In the genomic region with DNA sequence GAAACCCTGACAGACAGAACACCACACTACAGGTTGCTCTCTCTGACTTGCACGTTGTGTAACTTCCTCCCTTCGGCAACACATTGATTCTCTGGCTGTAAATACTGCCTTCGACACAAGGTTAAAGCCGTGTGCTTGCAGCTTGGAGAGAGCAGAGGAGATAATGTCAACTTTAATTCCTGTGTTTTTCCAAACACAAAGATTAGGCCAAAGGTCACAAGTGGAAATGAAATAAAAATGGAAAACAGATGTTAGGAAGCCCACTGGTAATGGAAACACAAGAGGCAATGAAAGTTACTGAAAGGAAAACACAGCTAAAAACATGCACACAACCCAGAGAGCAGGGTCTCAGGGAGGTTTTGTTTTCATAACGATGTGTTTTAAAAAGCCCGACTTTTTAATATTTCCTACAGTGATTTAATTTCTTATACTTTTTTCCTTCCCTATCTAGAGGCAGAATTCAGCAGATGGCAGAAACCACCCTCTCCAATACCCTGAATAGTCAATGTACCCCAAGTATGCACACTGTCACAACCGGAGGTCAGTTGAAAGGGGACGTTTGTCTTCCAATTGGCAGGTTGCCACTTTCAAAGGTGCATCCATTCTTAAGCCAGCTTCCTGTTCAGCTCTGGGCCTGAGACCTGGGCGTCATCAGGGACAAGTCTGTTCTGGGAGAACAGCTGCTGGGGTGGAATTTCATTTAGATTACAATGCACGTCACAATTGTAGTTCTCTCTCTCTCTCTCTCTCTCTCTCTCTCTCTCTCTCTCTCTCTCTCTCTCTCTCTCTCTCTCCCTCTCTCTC, we compare ENCODE assay signal across 9 mouse cellular contexts.
A peak's percentile ranks its signal among the peaks of the same experiment; 100 is the strongest.
DNase-seq lines count a peak whose midpoint lies in the region; ATAC-seq and TF ChIP-seq lines count a peak whose summit lies in the region.
"Had no signal": no experiment of that assay in that cellular context is flagged by ENCODE, and none has a peak within 500 bp of the region (broad histone marks: within the 10 kb centered on the region; RNA-seq: fewer than 3 reads in every experiment).

No protein-coding gene starts in this region.

- H3K9me3 ChIP-seq in MEL (replicated peaks; ENCODE audit: insufficient read depth, low read length): no peaks in the 10 kb centered on the region
- H3K9me3 ChIP-seq in heart, embryonic 12.5 days (replicated peaks): no peaks in the 10 kb centered on the region
- H3K9me3 ChIP-seq in stomach, embryonic 15.5 days: no peaks in the 10 kb centered on the region
- H3K9me3 ChIP-seq: embryonic facial prominence, embryonic 13.5 days had no signal

- no peak for TF ChIP-seq RAD21 in MEL (IDR thresholded peaks at IDR 0.05; ENCODE audit: low read depth, low read length)

- no peaks in the 10 kb centered on the region for H3K79me2 ChIP-seq in MEL (ENCODE audit: control insufficient read depth, insufficient read depth, low read length, poor library complexity)

- H3K27me3 ChIP-seq in MEL (ENCODE audit: control insufficient read depth in 1 of 2, insufficient read depth in 2 of 2, low read length in 2 of 2): no peaks in the 10 kb centered on the region
- H3K27me3 ChIP-seq in heart, embryonic 12.5 days (replicated peaks): no peaks in the 10 kb centered on the region
- H3K27me3 ChIP-seq in stomach, embryonic 15.5 days (replicated peaks): no peaks in the 10 kb centered on the region
- H3K27me3 ChIP-seq: embryonic facial prominence, embryonic 13.5 days had no signal

- no peaks in the 10 kb centered on the region for H3K4me1 ChIP-seq in MEL (ENCODE audit: control insufficient read depth in 1 of 2, insufficient read depth in 2 of 2, low read length in 2 of 2)
- H3K4me1 ChIP-seq in heart, embryonic 12.5 days (replicated peaks): peaks cover 35% of the 10 kb centered on the region
- H3K4me1 ChIP-seq in stomach, embryonic 15.5 days: peaks cover 16% of the 10 kb centered on the region

- whole genome bisulfite sequencing in heart, embryonic 12.5 days: 34% methylated on average over 10 of the region's 10 CpGs
- 15% methylated on average over 10 of the region's 10 CpGs for WGBS in stomach, embryonic 15.5 days

- no peak overlapping the region for H3K27ac ChIP-seq in MEL (ENCODE audit: control insufficient read depth, low read depth, low read length)
- H3K27ac ChIP-seq in heart, embryonic 12.5 days (ENCODE audit: poor library complexity, severe bottlenecking): peak overlapping the region; percentile 8; the same call in 1 of the 2 replicates
- peak overlapping the region; percentile 71 for H3K27ac ChIP-seq in stomach, embryonic 15.5 days

- H3K4me3 ChIP-seq in MEL (ENCODE audit: control insufficient read depth in 1 of 2, insufficient read depth in 1 of 2, low read depth in 2 of 2, low read length in 2 of 2): no peak overlapping the region
- no peak overlapping the region for H3K4me3 ChIP-seq in heart, embryonic 12.5 days
- no peak overlapping the region for H3K4me3 ChIP-seq in stomach, embryonic 15.5 days (replicated peaks)
- H3K4me3 ChIP-seq: embryonic facial prominence, embryonic 13.5 days had no signal

- peak; percentile 61 for DNase-seq in embryo, embryonic 10 days (ENCODE audit: low spot score)
- DNase-seq in embryo, embryonic 9.5 days (ENCODE audit: extremely low spot score): no peak
- no peak for DNase-seq in MEL (ENCODE audit: low read depth, low spot score)
- peak; percentile 67 to 80 for DNase-seq in kidney, postnatal 25 days
- DNase-seq in cerebellum, adult 11 months: no peak
- DNase-seq in urinary bladder, postnatal 25 days (ENCODE audit: low spot score): no peak

- no peak for ATAC-seq in heart, embryonic 12.5 days (ENCODE audit: insufficient number of reproducible peaks, low FRiP score)
- peak; percentile 48; the same call in 1 of the 2 replicates for ATAC-seq in stomach, embryonic 15.5 days (ENCODE audit: insufficient read depth, low FRiP score, low read depth)

- no peak for TF ChIP-seq EP300 in MEL (IDR thresholded peaks at IDR 0.05; ENCODE audit: low read depth in 1 of 2, low read length in 2 of 2)

- H3K4me2 ChIP-seq in heart, embryonic 12.5 days: no peak overlapping the region
- H3K4me2 ChIP-seq in stomach, embryonic 15.5 days: no peak overlapping the region

- no peak for TF ChIP-seq POLR2A in MEL (IDR thresholded peaks at IDR 0.05; ENCODE audit: control insufficient read depth in 1 of 2, insufficient read depth in 1 of 2, low read depth in 1 of 2, low read length in 2 of 2, poor library complexity in 1 of 2)

- no peaks in the 10 kb centered on the region; a peak in 1 of 4 replicates for H3K36me3 ChIP-seq in MEL (ENCODE audit: control insufficient read depth in 1 of 2, insufficient read depth in 2 of 2, low read length in 2 of 2)
- no peaks in the 10 kb centered on the region for H3K36me3 ChIP-seq in heart, embryonic 12.5 days
- no peaks in the 10 kb centered on the region for H3K36me3 ChIP-seq in stomach, embryonic 15.5 days
- H3K36me3 ChIP-seq: embryonic facial prominence, embryonic 13.5 days had no signal

- TF ChIP-seq CTCF in MEL (IDR thresholded peaks at IDR 0.05 in 2 of 3, conservative IDR thresholded peaks at IDR 0.05 in 1 of 3; ENCODE audit: control insufficient read depth in 1 of 3, insufficient read depth in 1 of 3, low read depth in 2 of 3, low read length in 3 of 3, poor library complexity in 1 of 3, severe bottlenecking in 1 of 3): no peak

- no peak overlapping the region for H3K9ac ChIP-seq in MEL (ENCODE audit: control insufficient read depth, low read depth, low read length, poor library complexity, severe bottlenecking)
- no peak overlapping the region for H3K9ac ChIP-seq in heart, embryonic 12.5 days
- no peak overlapping the region for H3K9ac ChIP-seq in stomach, embryonic 15.5 days
- H3K9ac ChIP-seq: embryonic facial prominence, embryonic 13.5 days had no signal

TF ChIP-seq in MEL, 35 proteins besides CTCF, POLR2A, EP300 and RAD21:
- TF ChIP-seq TAL1 (IDR thresholded peaks at IDR 0.05; ENCODE audit: low read length) (no peak), TCF12 (IDR thresholded peaks at IDR 0.05; ENCODE audit: low read depth, low read length) (no peak), JUND (IDR thresholded peaks at IDR 0.05; ENCODE audit: low read depth, low read length) (0 out of 2 replicates have a peak, but pooled peaks have one; percentile 80), ETS1 (IDR thresholded peaks at IDR 0.05; ENCODE audit: low read depth, low read length) (no peak), NRF1 (IDR thresholded peaks at IDR 0.05; ENCODE audit: insufficient read depth, low read depth, low read length, poor library complexity, severe bottlenecking) (no peak)

Comparison
In these comparisons a context has a peak if more than half of its experiments do, and no peak if none do; other contexts are left out.
1. DNase-seq: peak in embryo, embryonic 10 days (single experiment) and kidney, postnatal 25 days (2 of 2); none in embryo, embryonic 9.5 days (single experiment), MEL (single experiment), cerebellum, adult 11 months (single experiment) and urinary bladder, postnatal 25 days (single experiment).